Mouse (Mus musculus): ENCODE results near the gene Iqcd.

Gene Iqcd

GRCm38 (mm10) chr5:120574469-120575063 is 14.2 kb upstream of the Iqcd start:
- DNase-seq: no peak

- DNase-seq: no peak
Measured at GRCm38 (mm10) chr5:120576781-120577301, 12.0 kb upstream of the Iqcd start.

DNA sequence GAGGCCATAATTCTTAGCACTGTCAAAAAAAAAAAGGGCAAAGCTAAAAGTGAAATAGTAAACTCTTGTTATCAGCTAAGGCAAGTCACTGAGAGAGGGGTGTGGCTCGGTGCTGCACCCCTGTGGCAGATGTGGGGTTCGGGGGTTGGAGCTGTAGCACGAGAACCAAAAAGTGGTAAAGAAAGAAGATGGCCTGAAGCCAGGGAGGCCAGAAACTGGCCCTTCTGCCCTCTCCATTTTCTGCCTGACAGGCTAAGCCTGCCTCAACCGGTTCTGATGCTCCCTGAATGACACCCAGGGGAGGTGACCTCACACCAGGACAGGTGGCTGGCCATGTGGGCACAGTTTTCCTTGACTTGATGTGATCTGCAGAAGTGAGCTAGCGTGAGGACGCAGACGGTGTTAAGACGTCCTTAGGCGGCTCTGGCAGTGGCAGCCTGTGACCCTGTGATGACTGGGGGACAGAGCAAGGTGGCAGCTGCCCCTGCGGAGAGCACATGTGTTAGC is 10.8 kb upstream of the Iqcd start:
- DNase-seq: peak; percentile 52 to 56

GRCm38 (mm10) chr5:120578504-120579081 is 10.2 kb upstream of the Iqcd start:
- peak; percentile 56 to 63 for DNase-seq

GRCm38 (mm10) chr5:120579211-120579897 is 9.5 kb upstream of the Iqcd start:
- DNase-seq: peak; percentile 67 to 72

DNA sequence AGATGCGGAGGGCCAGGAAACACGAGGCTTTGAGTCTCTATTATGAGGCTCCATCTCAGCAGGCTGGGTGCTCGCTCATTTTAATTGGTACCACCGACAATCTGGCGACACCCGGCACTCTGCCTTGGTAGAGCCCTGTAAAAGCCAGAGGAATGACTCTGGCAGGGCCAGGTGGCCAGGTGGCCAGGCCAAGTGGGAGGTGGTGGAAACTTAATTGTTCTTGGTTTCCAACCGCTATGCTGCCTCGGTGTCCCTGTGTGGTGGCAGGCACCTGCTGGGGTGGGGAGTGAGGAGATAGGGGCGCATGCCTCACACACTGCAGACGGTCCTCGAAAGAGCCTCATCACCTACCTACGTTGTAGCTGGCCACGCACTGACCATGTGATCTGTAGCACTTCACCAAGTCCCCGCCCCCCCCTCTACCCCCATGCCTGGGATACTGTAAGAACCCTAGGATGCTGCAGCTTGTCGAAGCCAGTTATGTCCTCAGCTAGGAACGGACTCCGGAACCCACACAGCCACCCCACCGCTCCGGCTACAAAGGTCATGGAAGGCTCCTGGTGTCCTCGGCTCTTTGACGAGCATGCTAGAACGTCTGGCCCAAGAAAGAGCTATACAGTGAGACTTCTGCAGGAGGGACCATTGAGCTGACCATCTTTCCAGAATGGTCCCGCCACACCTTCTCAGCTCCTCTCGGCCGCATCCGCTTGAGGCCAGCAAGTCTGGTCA is 8.8 kb upstream of the Iqcd start:
- no peak for DNase-seq

DNA sequence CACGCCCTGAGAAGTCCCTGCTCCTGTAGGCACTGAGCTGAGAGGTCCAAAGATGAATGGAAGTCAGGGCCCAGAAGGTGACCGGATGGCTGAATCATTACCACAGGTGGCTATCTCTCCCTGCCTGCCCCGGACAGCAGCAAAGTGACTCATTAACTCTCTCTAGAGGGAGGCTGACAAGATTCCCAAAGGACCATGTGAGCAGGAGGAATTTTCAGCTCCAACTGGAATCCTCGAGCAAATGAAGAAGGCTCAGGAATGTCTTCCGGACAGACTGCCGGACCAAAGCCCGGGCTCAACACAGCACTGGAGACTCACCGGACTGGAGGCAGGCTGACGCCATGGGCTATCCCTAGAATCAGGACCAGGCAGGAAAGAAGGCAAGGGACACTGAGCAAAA is 6.8 kb upstream of the Iqcd start:
- no peak for DNase-seq

DNA sequence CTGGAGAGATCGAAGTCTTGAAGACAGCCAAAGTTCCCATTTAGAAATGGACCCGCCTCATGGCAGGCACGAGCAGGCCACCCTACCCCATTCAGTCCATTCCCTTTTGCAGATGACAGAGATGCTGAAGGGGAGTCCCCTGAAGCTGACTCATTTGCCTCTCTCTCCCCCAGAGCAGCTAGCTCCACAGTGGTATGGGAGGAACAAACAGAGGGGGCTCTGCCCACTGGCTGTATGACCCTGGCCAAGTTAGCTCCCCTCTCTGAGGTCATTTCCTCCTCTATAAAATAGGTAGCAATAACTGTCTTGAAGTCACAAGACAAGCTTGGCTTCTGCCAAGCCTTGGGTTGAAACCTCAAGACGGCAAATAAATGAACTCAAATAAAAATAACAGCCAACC is 5.3 kb upstream of the Iqcd start:
- DNase-seq: peak; percentile 40 to 50

- no peak for DNase-seq
Measured at GRCm38 (mm10) chr5:120584968-120585367, 3.8 kb upstream of the Iqcd start.

DNA sequence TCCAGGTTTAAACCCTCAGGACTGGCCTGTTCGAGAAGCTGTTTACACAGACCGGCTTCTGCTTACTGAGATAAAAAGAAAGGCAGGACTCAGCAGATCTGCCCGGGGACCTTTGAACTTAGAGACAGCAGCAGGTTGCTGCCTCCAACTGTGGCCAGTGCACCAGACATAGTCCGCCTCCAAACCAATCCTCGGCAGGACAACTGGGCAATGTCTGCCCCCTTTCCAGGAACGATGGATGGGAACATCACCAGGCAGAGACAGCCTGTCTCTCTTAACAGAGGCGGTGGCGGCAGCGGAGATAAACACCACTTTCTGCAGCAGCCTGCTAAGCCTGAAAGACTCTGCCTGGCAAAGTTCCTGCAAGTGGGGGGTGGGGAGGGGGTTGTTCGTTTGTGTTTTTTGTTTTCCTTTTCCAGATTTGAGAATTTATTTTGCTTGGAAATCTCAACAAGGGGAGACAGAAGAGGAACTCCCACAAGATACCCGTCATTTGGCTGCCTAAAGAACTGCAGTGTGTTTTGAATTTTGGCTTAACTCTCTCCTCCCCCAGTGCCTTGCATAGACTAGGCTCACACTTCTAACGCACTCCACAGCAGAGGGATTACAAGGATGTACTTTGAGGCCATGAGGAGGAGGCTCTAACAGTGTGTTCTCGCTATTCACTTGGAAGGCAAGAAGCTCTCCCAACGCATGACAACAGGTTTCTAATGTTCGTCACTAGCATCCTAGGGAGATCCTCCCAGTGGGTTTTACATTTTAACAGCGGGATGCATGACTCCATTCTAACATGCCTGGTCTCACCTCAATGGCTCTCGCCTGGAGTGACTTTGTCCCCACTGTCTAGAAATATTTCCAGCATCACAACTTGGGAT is 1.8 kb upstream of the Iqcd start:
- no peak for DNase-seq

DNA sequence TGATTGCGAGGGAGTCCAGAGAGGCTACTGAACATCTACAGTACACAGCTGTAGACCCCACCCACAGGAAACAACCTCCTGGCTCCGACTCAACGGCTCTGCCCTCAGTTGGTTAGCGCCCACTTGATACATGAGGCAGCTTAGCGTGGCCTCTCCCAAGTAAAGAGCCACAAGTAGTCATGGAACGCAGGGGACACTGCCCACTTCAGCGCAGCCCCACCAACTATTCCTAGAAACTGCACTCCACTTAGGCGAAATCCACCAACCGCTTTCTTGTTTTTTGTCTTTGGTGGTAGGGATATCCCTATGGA is 1.2 kb upstream of the Iqcd start:
- peak; percentile 36 to 37 for DNase-seq

DNA sequence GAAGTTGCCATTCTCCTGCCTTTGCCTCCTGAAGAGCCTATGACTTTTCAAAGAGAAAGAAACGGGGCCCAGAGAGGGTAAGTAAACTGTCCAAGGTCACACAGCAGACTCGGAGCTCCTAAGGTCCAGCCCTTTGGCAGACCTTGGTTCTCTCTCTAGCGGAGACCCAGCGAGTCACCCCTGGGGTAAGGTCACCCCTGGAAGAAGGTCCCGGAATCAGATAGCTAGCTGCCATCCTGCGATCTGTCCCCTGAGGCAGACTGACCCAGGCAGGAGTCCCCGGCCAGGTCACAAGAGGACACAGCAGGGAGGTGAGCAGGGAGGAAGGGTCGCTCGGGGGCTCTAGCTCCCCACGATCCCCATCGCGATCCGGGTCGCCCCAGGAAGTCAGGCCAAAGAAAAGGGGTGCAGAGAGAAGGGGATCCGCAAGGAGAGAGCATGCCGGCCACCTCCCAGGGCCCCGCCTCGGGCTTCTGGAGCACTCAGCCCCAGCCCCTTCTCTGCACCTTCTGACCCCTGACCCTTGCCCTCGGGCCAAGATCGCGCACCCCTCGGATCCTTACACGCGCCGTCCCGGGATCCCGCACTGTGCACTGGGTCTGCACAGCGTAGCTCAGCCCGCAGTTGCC is 762 bp upstream of the Iqcd start:
- DNase-seq: peak in 1 of 2 experiments; percentile 18

DNA sequence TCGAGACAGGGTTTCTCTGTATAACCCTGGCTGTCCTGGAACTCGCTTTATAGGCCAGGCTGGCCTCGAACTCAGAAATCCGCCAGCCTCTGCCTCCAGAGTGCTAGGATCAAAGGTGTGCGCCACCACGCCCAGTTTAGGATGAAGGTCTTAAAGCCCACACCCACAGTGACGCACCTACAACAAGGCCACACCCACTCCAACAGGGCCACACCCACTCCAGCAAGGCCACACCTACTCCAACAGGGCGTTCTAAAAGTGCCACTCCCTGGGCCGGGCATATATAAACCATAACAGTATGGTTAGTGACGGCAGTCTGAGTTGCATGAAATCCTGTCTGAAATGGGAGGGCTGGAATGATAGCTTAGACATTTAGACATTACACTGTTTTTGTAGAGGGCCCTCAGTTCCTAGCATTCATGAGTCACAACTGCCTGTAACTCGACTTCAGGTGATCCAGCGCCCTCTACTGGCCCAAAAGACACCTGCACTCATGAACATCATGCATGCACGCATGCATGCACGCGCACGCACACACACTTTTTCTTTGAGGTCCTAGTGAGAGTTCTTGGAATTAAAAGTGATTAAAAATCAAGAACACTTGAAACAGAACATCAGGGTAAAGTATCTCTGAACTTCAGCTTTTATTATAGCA is 1.7 kb downstream of the Iqcd start:
- peak; percentile 71 for DNase-seq

- peak; percentile 61 to 63 for DNase-seq
Measured at GRCm38 (mm10) chr5:120592141-120592540, 3.3 kb downstream of the Iqcd start.

DNA sequence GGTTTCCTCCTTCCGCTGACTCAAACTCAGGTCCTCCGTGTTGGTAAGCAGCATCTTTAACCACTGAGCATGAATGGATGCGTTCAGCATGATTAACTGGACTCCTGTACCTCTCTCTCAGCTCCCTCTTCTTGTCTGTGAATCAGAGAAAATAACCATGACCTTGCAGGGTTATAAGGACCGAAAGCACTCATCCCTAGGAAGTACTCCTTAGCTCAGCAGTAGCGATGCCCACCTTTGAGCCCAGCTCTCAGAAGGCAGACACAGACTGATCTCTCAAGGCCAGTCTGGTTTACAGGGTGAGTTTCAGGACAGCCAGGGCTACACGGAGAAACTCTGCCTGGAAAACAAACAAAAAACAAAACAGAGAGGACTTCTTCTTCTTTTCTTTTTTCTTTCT is 5.7 kb downstream of the Iqcd start:
- no peak for DNase-seq

DNA sequence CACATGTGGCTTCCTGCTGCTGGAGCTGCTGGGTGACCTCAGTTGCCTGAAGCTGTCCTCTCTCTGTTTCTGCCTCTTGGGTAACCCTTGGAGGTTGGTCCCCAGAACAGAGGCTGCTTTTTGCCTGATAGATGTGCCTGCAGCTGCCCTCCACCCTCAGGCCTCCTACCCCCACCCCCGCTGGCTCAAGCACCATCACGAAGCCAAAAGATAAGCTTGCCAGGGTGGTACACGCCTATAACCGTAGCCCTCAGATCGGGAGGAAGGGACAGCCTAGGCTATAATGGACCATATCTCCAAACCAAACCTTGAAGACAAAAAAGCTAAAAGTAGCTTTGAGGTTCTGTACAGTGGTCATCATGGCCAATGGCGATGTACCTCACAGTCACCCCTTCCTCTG is 10.8 kb downstream of the Iqcd start:
- DNase-seq: no peak

DNA sequence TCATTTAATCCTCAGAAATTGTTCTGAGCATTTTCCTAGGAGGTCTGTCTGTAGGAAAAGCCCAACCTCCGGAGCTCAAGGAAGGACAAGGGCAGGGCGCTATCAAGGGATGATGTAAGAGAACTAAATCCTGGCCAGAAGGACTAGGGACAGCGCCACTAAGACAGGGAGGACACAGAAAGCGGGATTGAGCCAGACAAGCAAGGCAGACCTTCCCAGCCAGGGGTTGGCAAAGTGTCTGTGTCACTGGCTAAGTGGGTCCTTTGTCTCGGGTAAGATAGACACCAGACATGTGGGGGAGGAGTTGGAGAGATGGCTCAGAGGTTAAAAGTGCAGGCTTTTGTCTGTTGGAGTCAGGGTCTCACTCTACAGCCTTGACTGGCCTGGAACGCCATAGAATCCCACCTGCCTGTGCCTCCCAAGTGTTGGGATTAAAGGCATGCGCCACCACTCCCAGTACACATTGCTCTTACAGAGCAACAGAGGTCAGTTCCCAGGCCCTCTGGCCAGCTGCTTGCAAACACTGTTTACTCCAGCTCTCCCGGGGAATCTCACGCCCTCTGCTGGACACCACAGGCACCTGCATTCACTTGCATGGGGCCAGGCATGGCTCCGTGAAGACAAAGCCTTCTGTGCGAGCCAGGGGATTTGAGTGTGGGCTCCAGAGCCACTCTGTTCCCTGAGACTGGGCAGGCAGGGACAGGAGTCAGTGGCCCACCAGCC is 12.3 kb downstream of the Iqcd start:
- peak in 1 of 2 experiments; percentile 20 for DNase-seq

- no peak for DNase-seq
Measured at GRCm38 (mm10) chr5:120602210-120602609, 13.4 kb downstream of the Iqcd start.

DNA sequence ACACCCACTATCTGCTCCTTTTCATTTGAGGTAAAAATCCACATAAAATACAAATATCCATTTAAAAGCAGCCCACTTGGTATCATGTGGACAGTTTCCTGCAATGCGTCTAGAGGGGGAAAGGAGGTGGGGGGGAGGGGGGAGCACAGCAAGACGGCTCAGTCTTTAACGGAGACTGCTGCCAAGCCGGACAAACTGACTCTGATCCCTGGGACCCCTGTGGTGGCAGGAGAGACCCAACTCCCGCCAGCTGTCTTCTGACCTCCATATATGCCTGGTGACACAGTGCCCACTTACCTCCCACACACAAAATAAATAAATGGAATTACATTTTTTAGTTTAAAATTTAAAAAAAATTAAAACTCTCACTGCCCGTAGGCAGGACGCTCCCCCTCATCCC is 14.7 kb downstream of the Iqcd start:
- DNase-seq: no peak

GRCm38 (mm10) chr5:120604839-120605238 is 16.0 kb downstream of the Iqcd start:
- DNase-seq: peak; percentile 91 to 92

GRCm38 (mm10) chr5:120605241-120605661 is 16.4 kb downstream of the Iqcd start:
- DNase-seq: no peak

Data from B cell, adult 2 months (primary cell).